Mouse (Mus musculus) adrenal gland, adult 10 weeks (tissue): ENCODE results near the gene Dock1. TPM values are rescaled to one million over a fixed set of nuclear protein-coding genes. Genes with fewer than 3 reads are reported as not detected.

Source experiments
- polyA plus RNA-seq: library from polyadenylated mRNA; stranded (reverse); fragments of 350-450 nt; fragmentation: Illumina TruSeq; extraction: RNeasy Lipid Tissue Mini Kit (QIAGEN cat#74804); gene quantifications from one replicate; pipeline ENCODE4 v1.2.3, GENCODE M21; 2014; ENCODE audit warnings: low read depth, low replicate concordance

Gene Dock1
- 158 TPM for polyA plus RNA-seq

GRCm38 (mm10) chr7:134670312-134671002 lies at the start of gene Dock1:
Gene Dock1, plus strand, starts transcription at chr7:134670654.

GRCm38 (mm10) chr7:134937927-134938609 lies 267.6 kb downstream of the Dock1 start, which contains the start of gene Fam196a:
Gene Fam196a, minus strand, starts transcription at chr7:134938430.

